Mouse (Mus musculus): ENCODE measurements around the gene Mettl7b. TPM values are rescaled to one million over a fixed set of nuclear protein-coding genes. Genes with fewer than 3 reads are reported as not detected.

Mettl7b gene
- polyA plus RNA-seq, 1 experiment, result not detected

- Histone ChIP-seq H3ac (ENCODE audit: control insufficient read depth, insufficient read length, low read depth) (no peak overlapping the region), H3K79me3 (ENCODE audit: low read depth) (no peaks in the 10 kb centered on the region), H3K36me3 (ENCODE audit: control insufficient read depth, insufficient read depth) (no peaks in the 10 kb centered on the region), H3K4me3 (ENCODE audit: insufficient read depth, poor library complexity, severe bottlenecking) (no peak overlapping the region), H3K27me3 (ENCODE audit: control insufficient read depth, insufficient read depth, insufficient read length) (no peaks in the 10 kb centered on the region), H3K79me2 (ENCODE audit: control insufficient read depth, insufficient read depth) (no peaks in the 10 kb centered on the region)
- TF ChIP-seq CTCF (IDR thresholded peaks at IDR 0.05; ENCODE audit: control insufficient read depth, insufficient read depth, insufficient read length) (no peak), MYOG (IDR thresholded peaks at IDR 0.05; ENCODE audit: control insufficient read depth, extremely low read depth, insufficient read length) (no peak), CEBPB (IDR thresholded peaks at IDR 0.05; ENCODE audit: low read depth) (no peak), FOSL1 (IDR thresholded peaks at IDR 0.05; ENCODE audit: insufficient read depth, low read length, poor library complexity, severe bottlenecking) (no peak), USF1 (IDR thresholded peaks at IDR 0.05; ENCODE audit: low read depth) (no peak), MAX (IDR thresholded peaks at IDR 0.05) (no peak), MYOD1 (IDR thresholded peaks at IDR 0.05; ENCODE audit: control insufficient read depth, insufficient read length, low read depth) (no peak)
Observed at GRCm38 (mm10) chr10:128972841-128973240, 12.1 kb upstream of the Mettl7b start.

- no peak overlapping the region for H3K4me3 ChIP-seq (ENCODE audit: insufficient read depth, poor library complexity, severe bottlenecking)
- no peaks in the 10 kb centered on the region for H3K79me3 ChIP-seq (ENCODE audit: low read depth)
- no peak overlapping the region for H3ac ChIP-seq (ENCODE audit: control insufficient read depth, insufficient read length, low read depth)
- no peaks in the 10 kb centered on the region for H3K27me3 ChIP-seq (ENCODE audit: control insufficient read depth, insufficient read depth, insufficient read length)
- H3K36me3 ChIP-seq (ENCODE audit: control insufficient read depth, insufficient read depth), result no peaks in the 10 kb centered on the region
- no peaks in the 10 kb centered on the region for H3K79me2 ChIP-seq (ENCODE audit: control insufficient read depth, insufficient read depth)
- TF ChIP-seq CEBPB (IDR thresholded peaks at IDR 0.05; ENCODE audit: low read depth) (no peak), MYOG (IDR thresholded peaks at IDR 0.05; ENCODE audit: control insufficient read depth, extremely low read depth, insufficient read length) (no peak), USF1 (IDR thresholded peaks at IDR 0.05; ENCODE audit: low read depth) (no peak), CTCF (IDR thresholded peaks at IDR 0.05; ENCODE audit: control insufficient read depth, insufficient read depth, insufficient read length) (no peak), MAX (IDR thresholded peaks at IDR 0.05) (no peak), FOSL1 (IDR thresholded peaks at IDR 0.05; ENCODE audit: insufficient read depth, low read length, poor library complexity, severe bottlenecking) (no peak), MYOD1 (IDR thresholded peaks at IDR 0.05; ENCODE audit: control insufficient read depth, insufficient read length, low read depth) (no peak)
Observed at GRCm38 (mm10) chr10:128970740-128971250, 10.0 kb upstream of the Mettl7b start.

- Histone ChIP-seq H3K79me3 (ENCODE audit: low read depth) (no peaks in the 10 kb centered on the region), H3K4me3 (ENCODE audit: insufficient read depth, poor library complexity, severe bottlenecking) (no peak overlapping the region), H3K79me2 (ENCODE audit: control insufficient read depth, insufficient read depth) (no peaks in the 10 kb centered on the region), H3K27me3 (ENCODE audit: control insufficient read depth, insufficient read depth, insufficient read length) (no peaks in the 10 kb centered on the region), H3ac (ENCODE audit: control insufficient read depth, insufficient read length, low read depth) (no peak overlapping the region), H3K36me3 (ENCODE audit: control insufficient read depth, insufficient read depth) (no peaks in the 10 kb centered on the region)
- no peak for TF ChIP-seq CEBPB (IDR thresholded peaks at IDR 0.05; ENCODE audit: low read depth)
- TF ChIP-seq CTCF (IDR thresholded peaks at IDR 0.05; ENCODE audit: control insufficient read depth, insufficient read depth, insufficient read length), result no peak
- no peak for TF ChIP-seq MYOG (IDR thresholded peaks at IDR 0.05; ENCODE audit: control insufficient read depth, extremely low read depth, insufficient read length)
- no peak for TF ChIP-seq MAX (IDR thresholded peaks at IDR 0.05)
- TF ChIP-seq MYOD1 (IDR thresholded peaks at IDR 0.05; ENCODE audit: control insufficient read depth, insufficient read length, low read depth), result no peak
- TF ChIP-seq FOSL1 (IDR thresholded peaks at IDR 0.05; ENCODE audit: insufficient read depth, low read length, poor library complexity, severe bottlenecking), result no peak
- TF ChIP-seq USF1 (IDR thresholded peaks at IDR 0.05; ENCODE audit: low read depth), result no peak
Observed at GRCm38 (mm10) chr10:128968341-128968749, 7.6 kb upstream of the Mettl7b start.

- Histone ChIP-seq H3K36me3 (ENCODE audit: control insufficient read depth, insufficient read depth) (no peaks in the 10 kb centered on the region), H3K79me2 (ENCODE audit: control insufficient read depth, insufficient read depth) (no peaks in the 10 kb centered on the region), H3K4me3 (ENCODE audit: insufficient read depth, poor library complexity, severe bottlenecking) (no peak overlapping the region), H3ac (ENCODE audit: control insufficient read depth, insufficient read length, low read depth) (no peak overlapping the region), H3K79me3 (ENCODE audit: low read depth) (no peaks in the 10 kb centered on the region), H3K27me3 (ENCODE audit: control insufficient read depth, insufficient read depth, insufficient read length) (no peaks in the 10 kb centered on the region)
- TF ChIP-seq FOSL1 (IDR thresholded peaks at IDR 0.05; ENCODE audit: insufficient read depth, low read length, poor library complexity, severe bottlenecking), result no peak
- no peak for TF ChIP-seq USF1 (IDR thresholded peaks at IDR 0.05; ENCODE audit: low read depth)
- TF ChIP-seq CTCF (IDR thresholded peaks at IDR 0.05; ENCODE audit: control insufficient read depth, insufficient read depth, insufficient read length), result no peak
- no peak for TF ChIP-seq MAX (IDR thresholded peaks at IDR 0.05)
Observed at GRCm38 (mm10) chr10:128965871-128966270, 5.1 kb upstream of the Mettl7b start.

GRCm38 (mm10) chr10:128964961-128965360, 4.2 kb upstream of the Mettl7b start:
- H3K79me2 ChIP-seq (ENCODE audit: control insufficient read depth, insufficient read depth), result no peaks in the 10 kb centered on the region
- no peaks in the 10 kb centered on the region for H3K36me3 ChIP-seq (ENCODE audit: control insufficient read depth, insufficient read depth)
- H3K4me3 ChIP-seq (ENCODE audit: insufficient read depth, poor library complexity, severe bottlenecking), result no peak overlapping the region
- H3ac ChIP-seq (ENCODE audit: control insufficient read depth, insufficient read length, low read depth), result no peak overlapping the region
- H3K27me3 ChIP-seq (ENCODE audit: control insufficient read depth, insufficient read depth, insufficient read length), result no peaks in the 10 kb centered on the region
- TF ChIP-seq CTCF (IDR thresholded peaks at IDR 0.05; ENCODE audit: control insufficient read depth, insufficient read depth, insufficient read length) (no peak), CEBPB (IDR thresholded peaks at IDR 0.05; ENCODE audit: low read depth) (no peak), MYOG (IDR thresholded peaks at IDR 0.05; ENCODE audit: control insufficient read depth, extremely low read depth, insufficient read length) (no peak), USF1 (IDR thresholded peaks at IDR 0.05; ENCODE audit: low read depth) (no peak), MYOD1 (IDR thresholded peaks at IDR 0.05; ENCODE audit: control insufficient read depth, insufficient read length, low read depth) (no peak), FOSL1 (IDR thresholded peaks at IDR 0.05; ENCODE audit: insufficient read depth, low read length, poor library complexity, severe bottlenecking) (no peak), MAX (IDR thresholded peaks at IDR 0.05) (no peak)
- no peaks in the 10 kb centered on the region for H3K79me3 ChIP-seq (ENCODE audit: low read depth)

- Histone ChIP-seq H3ac (ENCODE audit: control insufficient read depth, insufficient read length, low read depth) (no peak overlapping the region), H3K4me3 (ENCODE audit: insufficient read depth, poor library complexity, severe bottlenecking) (no peak overlapping the region), H3K79me3 (ENCODE audit: low read depth) (no peaks in the 10 kb centered on the region), H3K27me3 (ENCODE audit: control insufficient read depth, insufficient read depth, insufficient read length) (no peaks in the 10 kb centered on the region), H3K79me2 (ENCODE audit: control insufficient read depth, insufficient read depth) (no peaks in the 10 kb centered on the region), H3K36me3 (ENCODE audit: control insufficient read depth, insufficient read depth) (peaks cover 9% of the 10 kb centered on the region)
- TF ChIP-seq MAX (IDR thresholded peaks at IDR 0.05) (no peak), MYOD1 (IDR thresholded peaks at IDR 0.05; ENCODE audit: control insufficient read depth, insufficient read length, low read depth) (no peak), CEBPB (IDR thresholded peaks at IDR 0.05; ENCODE audit: low read depth) (no peak)
Observed at GRCm38 (mm10) chr10:128960142-128960541, 646 bp downstream of the Mettl7b start.

All from C2C12 (cell line).